Mouse (Mus musculus) kidney, postnatal 36 days (tissue): ENCODE measurements at regions not wholly inside any gene's neighbourhood (a gene's known extent, or its start where the extent isn't known, plus 50 kb on each side); places are given as distances from the start of the nearest gene placed in this dataset.
"Not testable (repeated sequence)": the region's sequence is repeated elsewhere in the genome, so short reads cannot be mapped to it uniquely, and the experiment has no call there.

Experiments used
- DNase-seq, 2 experiments: peaks; one replicate each; pipeline ENCODE4 v3.0.0; 2021 to 2022; ENCODE audit warnings: mixed read lengths in 2 of 2

DNA sequence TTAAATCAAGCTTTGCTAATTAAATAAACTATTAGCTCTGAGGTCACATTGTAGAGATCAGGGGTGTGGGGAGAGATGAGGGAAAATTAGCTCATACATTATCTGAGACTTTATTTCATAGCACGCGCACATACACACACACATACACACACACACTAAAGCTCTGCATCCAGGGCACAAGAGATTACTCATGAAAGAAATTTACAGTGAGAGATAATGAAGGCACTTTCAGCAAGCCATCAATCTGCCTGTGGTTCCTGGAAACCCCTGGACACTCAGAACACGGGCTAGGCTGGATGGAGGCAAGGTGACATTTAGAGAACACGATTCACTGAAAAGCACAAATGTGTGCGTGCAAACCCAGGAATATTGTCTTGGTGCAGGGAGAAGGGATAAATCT, 60.2 kb downstream of the Scg2 start:
- DNase-seq, result no peak

DNA sequence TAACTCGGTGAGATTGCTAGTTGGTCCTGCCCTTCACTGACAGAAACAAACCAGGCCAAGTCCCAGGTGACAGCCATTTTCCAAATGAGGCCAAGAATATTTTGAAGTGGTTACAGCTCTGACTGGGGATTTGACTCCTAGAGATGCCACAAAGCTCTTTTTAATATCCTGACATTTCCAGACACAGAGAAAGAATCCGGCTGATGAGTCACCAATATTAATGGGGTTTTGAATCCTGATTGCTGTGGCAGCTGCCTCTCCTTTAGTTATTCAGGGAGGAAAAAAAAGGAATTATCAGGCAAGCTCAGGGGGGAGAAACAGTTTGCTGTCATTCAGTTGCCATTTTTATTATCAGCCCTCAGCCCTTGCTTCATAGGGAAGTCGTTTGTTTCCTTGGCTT, 65.1 kb downstream of the Scg2 start:
- no peak for DNase-seq

DNA sequence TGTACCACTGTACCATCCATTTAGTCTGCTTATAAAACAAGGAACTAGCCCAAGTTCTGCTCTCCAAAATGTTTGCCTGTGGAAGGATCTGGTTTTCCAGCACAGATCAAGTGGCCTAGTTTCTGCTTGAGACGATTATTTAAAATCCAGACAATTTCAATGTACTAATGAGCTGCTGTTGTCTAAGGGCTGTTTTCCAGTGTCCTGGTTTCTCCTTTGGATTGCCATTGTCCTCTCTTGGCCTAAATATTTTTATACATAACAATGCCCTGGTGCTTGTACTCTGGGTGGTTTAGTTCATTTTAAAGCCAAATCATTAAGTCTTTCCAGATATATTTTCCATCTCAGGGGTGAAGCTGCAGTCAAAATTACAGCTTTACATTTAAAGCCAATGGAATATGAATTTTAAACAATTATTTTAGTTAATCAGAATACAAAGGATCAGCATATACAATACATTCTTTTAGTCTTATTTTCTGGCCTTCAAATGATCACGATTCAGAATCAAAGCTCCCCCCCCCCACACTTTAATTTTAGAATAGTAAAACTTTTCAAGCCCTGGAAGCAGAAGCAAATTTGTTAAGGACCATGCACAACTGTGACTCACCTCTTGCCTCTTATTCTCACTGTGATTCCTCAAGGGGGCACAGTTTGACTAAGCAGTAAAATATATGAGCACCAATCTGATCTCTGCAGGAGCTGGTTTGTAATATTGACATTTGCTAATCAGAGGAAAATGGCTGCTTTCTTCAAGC, 82.5 kb downstream of the Scg2 start:
- DNase-seq, result no peak

DNA sequence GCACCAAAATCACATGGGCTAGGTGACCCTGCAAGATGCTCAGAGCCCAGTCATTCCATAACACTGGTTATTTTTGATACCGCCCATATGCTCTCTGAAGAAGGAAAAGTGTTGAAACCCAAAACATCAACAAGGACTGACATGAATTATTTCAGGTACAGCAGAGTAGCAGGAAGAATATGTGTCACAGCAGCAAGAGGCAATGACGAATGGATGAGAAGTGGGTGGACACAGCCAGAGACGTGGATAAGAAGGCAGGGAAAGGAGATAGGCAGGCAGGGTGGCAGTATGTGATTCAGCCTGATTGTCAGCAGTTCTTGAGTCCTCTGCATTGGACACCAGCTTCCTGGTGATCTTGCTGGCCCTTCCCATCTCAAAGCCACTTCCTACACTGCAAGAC, 93.4 kb downstream of the Scg2 start:
- no peak for DNase-seq

DNA sequence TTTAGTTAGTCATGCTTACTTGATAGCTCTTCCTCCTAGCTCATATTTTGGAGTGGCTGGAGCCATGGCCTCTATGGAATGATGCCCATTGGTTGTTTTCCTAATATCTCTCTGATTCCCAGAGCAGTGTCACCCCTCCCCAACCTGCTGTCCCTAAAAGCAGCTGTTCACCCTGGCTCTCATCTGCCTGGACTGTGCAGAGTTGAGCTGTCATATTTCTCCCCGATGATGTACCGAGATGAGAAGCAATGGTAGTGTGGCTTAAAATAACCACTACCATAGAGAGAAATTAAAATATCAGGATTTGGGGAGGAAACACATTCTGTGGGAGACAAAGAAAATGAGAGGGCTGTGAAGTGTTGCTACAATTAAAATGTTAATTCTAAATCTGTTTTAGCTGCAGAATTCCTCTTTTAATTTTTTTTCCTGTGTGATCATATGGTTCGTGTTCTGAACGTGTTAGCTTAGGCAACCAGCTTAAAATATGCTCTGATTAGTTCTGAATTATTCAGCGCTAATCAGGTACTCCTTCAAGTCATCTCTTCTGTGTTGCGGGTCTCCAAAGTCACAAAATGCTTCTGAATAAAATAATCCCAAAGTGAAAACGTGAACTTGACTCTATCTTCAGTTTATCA, 104.3 kb downstream of the Scg2 start:
- DNase-seq, result no peak

DNA sequence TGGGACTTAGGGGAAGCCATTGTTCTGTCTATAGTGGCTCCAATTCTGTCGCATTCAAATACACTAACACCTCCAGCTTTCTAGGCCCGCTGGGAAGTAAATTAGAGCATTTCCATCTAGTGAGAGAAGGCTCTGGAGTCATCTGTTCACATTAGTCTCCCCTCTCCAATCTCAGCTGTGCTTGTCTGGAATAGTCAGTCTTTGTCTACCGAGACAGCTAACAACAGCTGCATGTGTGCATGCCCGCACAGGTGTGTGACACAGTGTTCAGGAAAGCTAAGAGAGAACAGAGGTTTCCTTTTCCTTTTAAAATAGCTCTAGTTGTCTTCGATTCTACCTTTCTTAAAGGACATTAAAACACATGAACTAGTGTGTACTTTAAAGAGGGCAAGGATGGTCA, 122.7 kb downstream of the Scg2 start:
- DNase-seq, result no peak

DNA sequence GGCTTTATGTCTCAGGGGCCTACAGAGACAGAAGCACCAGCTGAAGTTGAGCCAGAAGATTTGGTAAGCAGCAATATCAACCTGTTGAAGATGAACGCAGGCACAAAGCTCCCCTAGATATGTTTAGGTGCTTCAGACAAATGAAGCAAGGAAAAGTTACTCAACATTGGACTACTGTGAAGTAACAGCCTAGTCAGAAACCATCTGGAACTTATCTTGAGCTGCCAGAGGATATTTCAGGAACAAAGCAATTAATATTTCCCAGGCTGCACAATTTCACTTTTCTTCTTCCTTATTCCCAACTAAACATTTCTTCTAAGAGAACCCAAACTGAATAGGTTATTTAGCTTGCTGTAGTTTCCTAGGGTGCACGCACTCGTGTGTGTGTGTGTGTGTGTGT, 125.1 kb downstream of the Scg2 start:
- DNase-seq, result no peak

DNA sequence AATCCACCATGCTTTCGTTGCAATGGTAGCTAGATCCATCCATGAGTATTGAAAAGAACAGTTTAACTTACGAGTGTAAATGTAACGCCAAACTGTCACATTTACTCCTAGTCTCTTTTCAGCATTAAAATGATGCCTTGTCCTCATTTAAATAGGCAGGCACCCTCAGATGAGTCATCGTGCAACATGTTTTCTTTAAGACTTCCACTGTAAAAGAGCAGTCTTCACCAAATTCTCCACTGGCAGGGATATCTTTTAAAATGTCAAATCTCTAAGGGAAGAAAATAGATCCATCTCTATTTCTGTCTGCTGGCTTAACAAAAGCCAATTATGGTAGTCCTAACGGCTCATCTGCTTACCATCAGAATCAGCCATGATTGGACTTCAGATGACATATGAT, 127.8 kb downstream of the Scg2 start:
- no peak for DNase-seq

DNA sequence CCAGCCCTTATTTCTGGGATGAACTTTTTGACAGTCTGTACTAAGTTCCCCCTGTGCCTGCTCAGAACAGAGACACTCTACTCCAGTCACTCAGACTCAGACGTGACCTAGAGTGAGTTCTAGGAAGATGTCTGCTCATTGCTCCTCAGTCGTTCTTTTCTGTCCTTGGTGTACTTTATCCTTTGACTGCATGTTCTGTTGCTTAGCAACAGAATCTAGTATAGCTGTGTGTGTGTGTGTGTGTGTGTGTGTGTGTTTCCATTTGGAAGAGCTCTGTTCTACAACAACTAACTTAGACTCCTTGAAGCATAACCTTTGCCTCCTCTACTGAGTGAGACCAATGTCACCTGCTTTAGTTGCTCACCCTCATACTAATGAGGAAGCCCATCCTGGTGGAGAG, 136.3 kb downstream of the Scg2 start:
- peak in 1 of 2 experiments; percentile 1 for DNase-seq

DNA sequence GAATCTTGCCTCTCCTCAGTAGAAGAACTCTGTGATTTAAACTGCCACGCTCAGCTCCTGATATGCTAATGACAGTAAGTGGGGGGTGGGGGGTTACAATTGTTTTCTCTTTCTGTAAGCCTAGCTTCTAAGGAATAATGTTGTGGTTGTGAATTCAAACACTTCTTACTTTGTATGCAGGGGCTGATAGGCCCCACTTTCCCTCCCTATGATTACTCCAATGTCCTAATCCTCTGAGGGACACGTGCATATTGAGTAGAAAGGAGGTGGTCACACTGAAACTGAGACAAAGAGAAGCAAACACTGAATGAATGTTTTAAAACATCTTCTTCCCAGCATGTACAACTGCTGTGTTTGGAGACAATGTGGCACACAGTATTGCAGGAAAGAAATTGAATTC, 140.3 kb downstream of the Scg2 start:
- DNase-seq, result no peak

DNA sequence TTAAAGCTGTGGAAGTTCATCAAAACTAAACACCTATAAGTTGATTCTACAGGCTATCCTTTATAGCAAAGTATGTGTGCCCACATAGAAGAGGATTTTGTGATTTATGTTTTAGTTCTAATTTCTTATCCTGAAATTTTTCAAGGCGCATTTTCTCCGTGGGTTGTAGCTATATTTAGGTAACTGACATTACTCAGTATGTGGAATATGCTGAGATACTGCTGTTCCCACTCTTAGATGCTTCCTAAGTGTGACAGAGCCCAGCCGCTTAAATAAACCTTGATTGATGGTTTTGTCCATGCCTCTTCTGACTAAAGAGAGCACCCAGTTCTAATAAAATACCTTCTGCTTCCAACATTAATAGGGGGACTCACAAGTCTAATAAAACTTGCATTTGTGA, 180.2 kb downstream of the Scg2 start:
- no peak for DNase-seq

DNA sequence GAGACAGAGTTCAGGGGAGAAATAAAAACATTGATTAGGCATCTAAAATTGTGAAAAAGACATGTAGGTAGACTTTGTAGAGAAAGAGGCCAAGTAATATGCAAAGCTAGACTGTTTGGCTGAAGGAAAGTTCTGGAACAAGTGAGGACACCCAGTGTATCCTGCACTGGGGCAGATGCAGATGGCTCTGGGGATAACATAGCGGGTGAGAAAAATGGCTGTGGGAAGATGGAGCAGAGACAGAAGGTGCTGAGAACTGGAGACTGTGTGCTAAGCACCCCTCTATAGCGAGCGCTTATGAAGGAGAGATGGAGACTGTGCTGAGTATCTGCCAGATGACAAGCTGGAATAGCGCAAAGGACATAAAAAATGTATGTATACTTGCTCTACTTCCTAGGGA, 226.9 kb downstream of the Scg2 start:
- no peak for DNase-seq

DNA sequence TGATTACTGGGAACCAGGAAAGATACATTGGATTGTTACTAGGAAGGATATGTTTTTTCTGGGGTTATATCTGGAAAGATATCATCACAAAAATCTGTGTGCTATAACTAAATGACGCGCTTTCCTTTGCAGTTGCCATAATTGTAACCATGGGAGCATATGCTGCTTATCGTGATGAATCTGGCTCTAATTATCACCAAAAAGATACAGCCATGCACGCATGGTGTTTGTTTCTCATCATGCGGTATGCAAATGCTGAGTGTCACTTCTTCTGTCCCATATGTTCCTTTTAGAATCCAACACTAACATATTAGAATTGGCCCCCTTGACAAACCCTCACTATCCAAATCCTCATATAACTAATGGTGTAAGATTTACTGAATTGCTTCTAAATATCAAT, 227.4 kb downstream of the Scg2 start:
- DNase-seq, result no peak

DNA sequence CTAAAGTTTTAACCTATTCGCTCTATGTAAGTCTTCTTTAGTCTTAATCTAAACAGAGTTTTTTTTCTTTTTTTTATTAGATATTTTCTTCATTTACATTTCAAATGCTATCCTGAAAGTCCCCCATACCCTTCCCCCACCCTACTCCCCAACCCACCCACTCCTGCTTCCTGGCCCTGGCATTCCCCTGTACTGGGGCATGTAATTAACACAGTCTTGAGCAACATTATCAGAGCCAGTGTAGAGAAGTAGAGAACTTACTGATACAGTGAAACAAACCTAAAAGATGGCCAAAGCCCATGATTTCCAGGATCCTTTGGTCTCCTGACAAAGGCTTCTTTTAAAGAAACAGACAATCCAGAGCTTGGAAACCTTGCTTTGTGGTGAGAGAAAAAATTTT, 227.9 kb downstream of the Scg2 start:
- not testable (repeated sequence) for DNase-seq

DNA sequence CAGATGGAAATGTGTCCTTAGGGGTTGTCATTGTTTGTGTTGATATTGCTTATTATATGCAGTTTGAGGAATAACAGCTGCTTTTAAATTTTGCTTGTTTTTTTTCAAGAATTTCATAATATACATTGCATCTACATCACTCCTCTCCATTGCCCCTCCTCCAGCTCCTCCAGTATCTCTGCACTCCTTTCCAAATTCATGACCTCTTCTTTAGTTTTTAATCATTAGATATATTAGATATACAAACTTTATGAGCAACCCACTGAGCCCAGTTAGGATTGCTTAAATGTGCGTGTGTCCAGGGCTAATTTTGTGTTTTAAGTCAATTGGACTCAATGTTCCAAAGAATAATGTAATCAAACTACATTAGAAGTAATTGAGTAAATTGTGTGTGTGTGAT, 232.7 kb downstream of the Scg2 start:
- DNase-seq, result no peak

DNA sequence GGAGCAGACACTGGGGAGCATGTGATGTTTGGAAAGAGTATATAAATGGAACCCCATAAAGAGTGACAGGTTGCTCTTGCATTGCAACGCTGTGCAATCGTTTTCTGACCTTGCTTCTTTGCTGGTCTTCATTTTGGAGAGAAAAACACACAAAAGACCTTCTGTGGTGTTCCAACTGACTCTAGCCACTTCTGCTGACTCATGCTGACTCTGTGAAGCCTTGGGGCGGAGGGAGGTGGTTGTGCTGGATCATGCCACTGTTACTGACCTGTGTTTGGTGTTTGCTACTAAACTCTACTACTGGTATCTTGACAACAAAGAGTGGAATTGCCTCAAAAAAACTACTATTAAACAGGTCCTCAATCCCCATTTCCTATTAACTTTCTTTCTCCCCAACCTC, 242.2 kb downstream of the Scg2 start:
- no peak for DNase-seq

DNA sequence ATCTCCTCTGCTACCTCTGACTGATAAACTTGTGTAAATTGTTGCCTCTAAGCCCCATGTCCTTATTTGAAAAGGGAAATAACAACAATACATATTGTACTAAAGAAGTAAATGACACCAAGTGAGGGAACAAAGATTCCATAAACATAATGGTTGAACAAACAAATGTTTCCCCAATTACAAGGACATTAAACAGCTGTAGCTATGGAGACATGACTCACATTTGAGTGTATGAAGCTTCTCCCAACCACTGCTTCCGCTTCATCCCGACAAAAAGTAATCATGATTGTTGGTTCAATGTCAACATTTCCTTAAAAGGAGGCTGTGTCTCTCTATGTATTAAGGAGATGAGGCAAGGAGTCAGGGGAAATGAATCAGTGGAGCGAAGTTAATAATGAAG, 248.9 kb downstream of the Scg2 start:
- no peak for DNase-seq

DNA sequence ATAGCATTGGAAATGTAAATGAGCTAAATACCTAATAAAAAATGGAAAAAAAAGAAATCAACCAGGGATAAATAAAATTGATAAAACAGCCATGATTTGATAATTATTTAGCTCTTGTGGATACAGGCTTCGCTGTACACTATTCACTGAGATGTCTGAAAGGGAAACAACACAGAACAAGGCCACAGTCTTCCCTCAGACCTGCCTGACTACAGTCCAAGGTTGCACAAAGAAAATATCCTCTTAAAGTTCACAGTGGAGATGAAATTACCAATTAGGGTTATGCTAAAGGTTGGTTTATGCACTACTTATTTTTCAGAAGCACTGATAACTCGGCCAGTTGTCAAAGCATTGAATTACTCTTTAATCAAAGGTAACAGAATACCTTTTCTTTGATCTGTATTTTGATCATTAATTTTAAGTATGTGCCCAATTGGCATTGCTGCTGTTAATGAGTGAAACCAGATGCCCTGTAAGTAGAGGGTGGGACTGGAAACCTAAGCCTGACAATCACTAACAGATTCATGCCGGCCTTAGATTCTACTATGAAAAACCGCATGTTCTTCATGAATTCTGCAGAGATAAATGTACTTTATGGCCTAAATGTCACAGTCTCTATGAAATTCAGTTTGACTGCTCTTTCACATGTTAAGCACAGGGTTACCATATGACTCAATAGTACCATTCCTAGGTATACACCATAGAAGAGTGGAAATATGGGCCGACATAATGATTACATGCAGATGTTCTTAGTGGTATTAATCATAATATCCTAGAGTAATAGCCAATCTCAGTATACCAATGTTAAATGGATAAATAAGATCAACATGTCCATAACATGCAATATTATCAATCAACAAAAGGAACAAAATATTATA, 256.1 kb downstream of the Scg2 start:
- no peak for DNase-seq

DNA sequence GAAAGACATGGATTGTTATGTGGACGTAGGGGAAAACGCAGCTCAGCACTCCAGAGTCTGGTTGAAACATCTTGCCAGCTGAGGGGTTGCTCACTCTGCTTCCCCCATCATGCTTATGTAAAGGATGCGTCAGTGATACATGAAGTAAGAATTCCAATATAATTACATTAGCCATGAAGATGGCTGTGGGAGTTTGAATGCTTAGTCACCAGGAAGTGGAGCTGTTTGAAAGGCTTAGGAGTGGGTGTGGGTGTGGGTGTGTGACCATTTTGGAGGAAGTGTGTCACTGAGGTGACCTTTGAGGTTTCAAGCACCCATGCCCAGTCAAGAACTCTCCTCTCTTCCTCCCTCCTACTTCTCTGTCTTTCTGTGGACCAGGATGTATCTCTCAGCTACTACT, 295.8 kb downstream of the Scg2 start:
- DNase-seq, result no peak
